Mouse (Mus musculus) stomach, adult 2 months (tissue): ENCODE measurements around the gene Gorab. TPM values are rescaled to one million over a fixed set of nuclear protein-coding genes. Genes with fewer than 3 reads are reported as not detected.

Experiments
- polyA plus RNA-seq: library from polyadenylated mRNA; depleted of rRNA; stranded (reverse); fragments of >200 nt; gene quantifications from 2 replicates; pipeline ENCODE4 v1.2.3, GENCODE M21; 2012; rRNA removed

Gorab gene
- 0.33 and 1.2 TPM in 2 replicates for polyA plus RNA-seq

DNA sequence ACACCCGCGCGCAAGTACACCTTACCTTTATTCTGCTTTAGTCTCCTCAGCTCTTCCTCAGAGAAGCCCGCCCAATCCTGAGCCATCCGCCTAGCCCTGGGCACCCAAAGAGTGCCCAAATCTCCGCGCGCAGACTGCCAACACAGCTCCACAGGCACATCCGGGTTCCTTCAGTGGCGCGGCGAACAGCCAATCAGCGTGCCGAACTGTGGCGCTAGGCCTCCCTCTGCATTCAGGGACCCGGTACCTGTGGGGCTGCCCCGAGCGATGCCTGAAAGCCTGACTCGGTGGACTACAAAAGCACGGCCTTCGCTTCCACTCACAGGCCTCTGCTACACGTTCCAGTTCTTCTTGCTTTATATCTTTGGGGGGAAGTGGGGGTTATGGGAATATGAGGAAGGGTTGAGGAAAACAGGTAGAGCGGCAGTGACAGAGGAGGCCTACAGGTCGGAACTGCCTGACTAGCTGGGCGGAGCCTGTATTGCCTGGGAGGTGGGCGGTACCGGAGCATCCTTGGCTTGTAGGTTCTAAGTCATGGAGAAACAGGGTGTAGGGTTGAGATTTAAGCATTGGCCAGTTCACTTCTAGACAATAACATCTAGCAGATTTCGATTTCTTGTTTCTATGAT lies at the start of gene Gorab:
Gene Gorab, minus strand, starts transcription at position 172 of the 629 bp plus-strand sequence.

Other genes with a start within 250 kb of the Gorab start
- 0.14 and 0.32 TPM in 2 replicates for gene Prrx1, start 90.0 kb downstream of the Gorab start, polyA plus RNA-seq